Comparison of ENCODE assay signal across 8 mouse cellular contexts in genomic region chr1:21166762-21167161, GRCm38 (mm10). TPM values are rescaled to one million over a fixed set of nuclear protein-coding genes. Genes with fewer than 3 reads are reported as not detected.
DNase-seq lines count a peak whose midpoint lies in the region; ATAC-seq and TF ChIP-seq lines count a peak whose summit lies in the region.

No protein-coding gene starts in this region.

- peak overlapping the region; percentile 81 for H3K4me2 ChIP-seq in forebrain, embryonic 16.5 days (ENCODE audit: low read length)
- peak overlapping the region; percentile 45 for H3K4me2 ChIP-seq in liver, embryonic 14.5 days (ENCODE audit: low read depth)

- intact Hi-C loops in gastrocnemius, postnatal 36 days (cut with DNase I), result no loop called here

- no peak overlapping the region for H3K27ac ChIP-seq in forebrain, embryonic 16.5 days (ENCODE audit: low read length)
- H3K27ac ChIP-seq in liver, embryonic 14.5 days, result no peak overlapping the region

- no peak for TF ChIP-seq CTCF in E14TG2a.4 (conservative IDR thresholded peaks at IDR 0.05; ENCODE audit: low read length)
- no peak for TF ChIP-seq CTCF in liver, embryonic 14.5 days (IDR thresholded peaks at IDR 0.05; ENCODE audit: low read depth)

- H3K4me1 ChIP-seq in E14TG2a.4 (replicated peaks; ENCODE audit: low read depth, low read length), result peaks cover 19% of the 10 kb centered on the region
- peaks cover 9% of the 10 kb centered on the region; the same call in 1 of the 2 replicates for H3K4me1 ChIP-seq in forebrain, embryonic 16.5 days (replicated peaks; ENCODE audit: control insufficient read depth, insufficient read depth, low read length)
- H3K4me1 ChIP-seq in liver, embryonic 14.5 days (replicated peaks; ENCODE audit: control insufficient read depth in 2 of 2, insufficient read depth in 2 of 2, low read length in 1 of 2), result 0 out of 4 replicates have a peak, but pooled peaks cover 0 to 2% of the 10 kb centered on the region in 2 experiments

- peaks cover 11% of the 10 kb centered on the region for H3K27me3 ChIP-seq in E14TG2a.4 (ENCODE audit: insufficient read depth, low read length)
- 0 out of 2 replicates have a peak, but pooled peaks cover 5% of the 10 kb centered on the region for H3K27me3 ChIP-seq in forebrain, embryonic 16.5 days (replicated peaks; ENCODE audit: control insufficient read depth, insufficient read depth, low read length)
- no peaks in the 10 kb centered on the region for H3K27me3 ChIP-seq in liver, embryonic 14.5 days (ENCODE audit: control insufficient read depth, insufficient read depth, low read length)

- peak overlapping the region; percentile 60 for H3K9ac ChIP-seq in forebrain, embryonic 16.5 days (replicated peaks; ENCODE audit: low read depth, low read length)
- H3K9ac ChIP-seq in liver, embryonic 14.5 days (replicated peaks), result no peak overlapping the region

- ATAC-seq in forebrain, embryonic 16.5 days, result peak; percentile 41
- ATAC-seq in liver, embryonic 14.5 days (ENCODE audit: insufficient read depth), result no peak

- WGBS in forebrain, embryonic 16.5 days, result 67% methylated on average over 4 of the region's 4 CpGs
- 55% methylated on average over 4 of the region's 4 CpGs for WGBS in liver, embryonic 14.5 days (ENCODE audit: insufficient replicate concordance)

- TF ChIP-seq EP300 in liver, embryonic 14.5 days (IDR thresholded peaks at IDR 0.05; ENCODE audit: low read depth), result no peak

- H3K4me3 ChIP-seq in E14TG2a.4 (replicated peaks; ENCODE audit: low read length), result peak overlapping the region; percentile 64
- peak overlapping the region; percentile 49 for H3K4me3 ChIP-seq in forebrain, embryonic 16.5 days (replicated peaks; ENCODE audit: low read length)
- 0 out of 4 replicates have a peak overlapping the region, but pooled peaks of 1 of the 2 experiments have one; percentile 15 for H3K4me3 ChIP-seq in liver, embryonic 14.5 days (ENCODE audit: insufficient read depth in 1 of 2, low read depth in 2 of 2, low read length in 2 of 2)

- DNase-seq in heart, adult 11 months, result peak; percentile 86
- no peak for DNase-seq in heart, adult 8-10 months (ENCODE audit: low spot score)
- no peak for DNase-seq in liver, embryonic 14.5 days (ENCODE audit: low read depth in 3 of 3, low spot score in 3 of 3)
- no peak for DNase-seq in right cerebral cortex, adult 18-20 months
- DNase-seq in gastrocnemius, postnatal 36 days, result no peak
- DNase-seq in thymus, postnatal 10 days (ENCODE audit: low spot score in 2 of 2), result no peak

- H3K36me3 ChIP-seq in E14TG2a.4 (ENCODE audit: insufficient read depth, low read length), result no peaks in the 10 kb centered on the region
- no peaks in the 10 kb centered on the region for H3K36me3 ChIP-seq in forebrain, embryonic 16.5 days (ENCODE audit: control insufficient read depth, insufficient read depth)
- no peaks in the 10 kb centered on the region for H3K36me3 ChIP-seq in liver, embryonic 14.5 days (replicated peaks; ENCODE audit: control insufficient read depth, insufficient read depth, low read depth)

- no peaks in the 10 kb centered on the region for H3K9me3 ChIP-seq in E14TG2a.4 (ENCODE audit: low read length)
- no peaks in the 10 kb centered on the region for H3K9me3 ChIP-seq in forebrain, embryonic 16.5 days (ENCODE audit: control insufficient read depth, low read length)
- H3K9me3 ChIP-seq in liver, embryonic 14.5 days (ENCODE audit: control insufficient read depth, low read length), result no peaks in the 10 kb centered on the region

RNA-seq across cellular contexts. Expression of gene Tmem14a, which starts 51.6 kb away (rescaled TPM):
- 1 to 10 TPM; 2.6 to 5.2 (median 4.2) TPM for total RNA-seq in heart, adult 8-10 months (2022)
- 16.9 and 20.9 TPM in 2 replicates for polyA plus RNA-seq in forebrain, embryonic 16.5 days (2015; fragmentation: Nextera tagmentation; extraction: Ambion mirVana)
- 2.4 and 2.7 TPM in 2 replicates for polyA plus RNA-seq in liver, embryonic 14.5 days (2012; rRNA removed)
- polyA plus RNA-seq in liver, embryonic 14.5 days (2014; fragmentation: Nextera tagmentation; extraction: Ambion mirVana), result 2.9 and 4.0 TPM in 2 replicates
- 1 to 10 TPM in 1 of 2 experiments, under 1 TPM in 1; 0.71 to 1.2 TPM for total RNA-seq in gastrocnemius, postnatal 36 days (2021)
